Mouse (Mus musculus) gastrocnemius, postnatal 10 days (tissue): ENCODE results near the gene 1810009A15Rik. TPM values are rescaled to one million over a fixed set of nuclear protein-coding genes. Genes with fewer than 3 reads are reported as not detected.
"Not testable (repeated sequence)": the region's sequence is repeated elsewhere in the genome, so short reads cannot be mapped to it uniquely, and the experiment has no call there.

ENCODE experiments used
- DNase-seq: peaks from one replicate; pipeline ENCODE4 v3.0.0; 2021; ENCODE audit warnings: mixed read lengths
- total RNA-seq, 2 experiments: library from RNA; stranded (reverse); gene quantifications; 2 replicates each; pipeline ENCODE4 v1.2.3; 2021

Gene 1810009A15Rik
- total RNA-seq, 2 experiments from 2014 or later, result 25.6 to 29.6 TPM

DNA sequence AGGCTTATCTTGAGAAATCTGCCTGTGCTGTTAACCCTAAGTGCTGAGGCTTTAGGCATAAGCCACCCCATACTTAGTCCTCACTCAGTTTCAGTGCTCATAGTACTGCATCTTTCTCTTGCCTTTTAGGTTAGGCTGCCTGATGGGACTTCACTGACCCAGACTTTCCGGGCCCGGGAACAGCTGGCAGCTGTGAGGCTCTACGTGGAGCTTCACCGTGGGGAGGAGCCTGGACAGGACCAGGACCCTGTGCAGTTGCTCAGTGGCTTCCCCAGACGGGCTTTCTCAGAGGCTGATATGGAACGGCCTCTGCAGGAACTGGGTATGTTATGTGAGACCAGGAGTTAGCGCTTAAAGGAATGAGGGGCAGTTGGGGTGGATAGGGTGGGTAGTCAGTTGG lies 13.6 kb upstream of the 1810009A15Rik start:
- DNase-seq, result no peak

- peak; percentile 84 for DNase-seq
Measured at GRCm38 (mm10) chr19:8880311-8881033, 8.2 kb upstream of the 1810009A15Rik start, which contains the start of gene Uqcc3. Gene Uqcc3, minus strand, starts transcription at chr19:8880923.

GRCm38 (mm10) chr19:8881034-8881392 lies 7.6 kb upstream of the 1810009A15Rik start:
- no peak for DNase-seq

DNA sequence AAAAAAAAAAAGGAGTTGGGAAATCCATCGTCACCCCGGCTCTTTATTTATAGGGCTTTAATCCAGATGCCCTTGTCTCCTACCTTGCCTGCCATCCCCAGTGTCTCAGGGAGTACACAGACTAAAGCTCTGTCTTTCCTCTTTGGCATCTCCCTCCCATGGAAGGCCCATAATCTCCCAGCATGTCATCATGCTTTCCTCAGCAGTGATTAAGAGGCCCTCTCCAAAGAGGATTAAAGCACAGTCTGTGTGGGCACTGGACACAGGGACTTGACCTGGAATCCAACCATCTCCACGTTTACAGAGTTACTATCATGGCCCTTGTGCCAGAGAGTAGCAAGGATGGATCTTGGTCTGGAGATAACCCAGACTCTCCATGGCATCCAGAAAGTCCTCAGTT lies 5.0 kb upstream of the 1810009A15Rik start, which contains the start of the genes Lbhd1 and Gm49403:
TSS of gene Lbhd1 (plus strand) at position 117 of the 400 bp plus-strand sequence.
TSS of gene Gm49403 (plus strand) at position 315 of the 400 bp plus-strand sequence.
- no peak for DNase-seq

GRCm38 (mm10) chr19:8886916-8887584 lies 1.6 kb upstream of the 1810009A15Rik start:
- DNase-seq, result no peak

DNA sequence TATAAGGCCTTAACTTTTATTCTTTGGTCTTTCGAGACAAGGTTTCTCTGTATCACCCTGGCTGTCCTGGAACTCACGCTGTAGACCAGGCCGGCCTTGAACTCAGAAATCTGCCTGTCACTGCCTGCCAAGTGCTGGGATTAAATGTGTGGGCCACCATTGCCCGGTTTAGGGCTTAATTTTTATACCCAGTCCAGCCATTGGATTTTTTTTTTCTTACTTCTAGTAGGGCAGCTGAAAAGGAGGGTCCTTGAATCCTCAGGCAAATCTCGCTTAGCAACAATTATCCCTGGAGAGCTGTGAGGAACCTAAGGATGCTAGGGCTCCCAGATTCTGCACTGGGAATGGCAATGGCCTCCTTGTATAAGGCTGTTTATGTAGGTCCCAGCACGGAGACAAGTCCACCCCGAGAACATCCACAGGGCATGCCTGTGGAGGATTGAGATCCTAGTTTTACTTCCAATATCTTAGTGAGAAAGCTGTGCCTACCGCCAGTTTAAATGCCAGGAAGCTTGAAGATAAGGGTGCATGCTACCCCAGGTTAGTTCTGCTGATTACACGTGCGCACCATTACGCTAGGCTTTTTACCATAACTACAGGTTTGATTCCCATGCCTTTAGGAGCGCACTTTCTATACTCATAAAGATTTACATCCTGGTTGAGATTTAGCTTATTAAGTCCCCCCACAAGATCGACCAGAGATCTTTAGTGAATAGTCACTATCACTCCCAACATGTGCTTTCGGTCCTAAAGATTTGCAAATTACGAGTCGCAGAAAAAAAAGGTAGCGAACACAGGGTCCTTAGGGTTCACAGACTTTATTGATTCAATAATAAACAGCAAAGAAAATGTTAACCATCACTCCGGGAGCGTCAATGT lies 829 bp upstream of the 1810009A15Rik start:
- no peak for DNase-seq

DNA sequence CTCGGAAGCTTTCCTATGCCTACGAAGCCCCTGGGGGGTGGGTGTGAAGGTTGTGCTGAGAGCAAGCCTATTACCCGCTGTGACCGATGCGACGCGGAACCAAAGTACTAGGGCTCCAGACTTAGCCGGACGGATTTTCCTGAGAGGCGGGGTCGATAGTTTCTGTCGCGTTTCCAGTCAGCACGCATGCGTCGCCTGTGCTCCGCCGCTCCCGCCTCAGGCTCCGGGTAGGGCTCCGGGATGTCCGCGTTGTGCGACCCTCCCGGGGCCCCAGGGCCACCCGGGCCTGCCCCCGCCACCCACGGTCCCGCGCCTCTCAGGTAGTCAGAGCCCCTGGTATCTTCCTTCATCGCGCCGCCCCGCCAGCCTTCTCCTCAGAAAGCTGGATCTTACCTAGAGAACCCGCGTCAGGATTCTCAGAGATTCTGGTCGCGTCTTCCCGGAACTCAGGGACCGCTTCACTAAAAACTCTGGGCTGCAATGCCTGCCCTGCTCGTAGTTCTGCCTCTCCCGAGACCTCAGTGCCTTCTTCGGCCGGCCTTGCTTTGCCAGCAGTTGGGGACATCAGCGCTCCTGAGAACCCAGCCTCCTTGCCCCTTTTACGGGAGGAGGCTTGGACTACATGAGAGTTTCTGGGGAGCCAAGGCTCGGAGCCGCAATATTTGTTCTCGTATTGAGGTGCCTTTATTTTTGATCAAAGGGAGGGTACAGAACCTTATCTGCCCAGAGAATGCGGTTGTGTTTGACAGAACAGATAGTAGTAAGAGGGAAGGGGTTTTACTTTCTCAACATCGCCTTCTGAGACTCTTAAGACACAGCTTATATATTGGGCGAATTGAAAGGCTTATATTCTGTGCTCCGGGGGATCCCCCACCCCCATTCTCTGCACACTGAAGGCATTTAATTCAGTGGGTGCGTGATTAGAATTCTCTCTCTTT lies 4.4 kb downstream of the 1810009A15Rik start, which contains the start of gene Ints5:
TSS of gene Ints5 (plus strand) at position 177 of the 938 bp plus-strand sequence.
- peak; percentile 80 for DNase-seq

DNA sequence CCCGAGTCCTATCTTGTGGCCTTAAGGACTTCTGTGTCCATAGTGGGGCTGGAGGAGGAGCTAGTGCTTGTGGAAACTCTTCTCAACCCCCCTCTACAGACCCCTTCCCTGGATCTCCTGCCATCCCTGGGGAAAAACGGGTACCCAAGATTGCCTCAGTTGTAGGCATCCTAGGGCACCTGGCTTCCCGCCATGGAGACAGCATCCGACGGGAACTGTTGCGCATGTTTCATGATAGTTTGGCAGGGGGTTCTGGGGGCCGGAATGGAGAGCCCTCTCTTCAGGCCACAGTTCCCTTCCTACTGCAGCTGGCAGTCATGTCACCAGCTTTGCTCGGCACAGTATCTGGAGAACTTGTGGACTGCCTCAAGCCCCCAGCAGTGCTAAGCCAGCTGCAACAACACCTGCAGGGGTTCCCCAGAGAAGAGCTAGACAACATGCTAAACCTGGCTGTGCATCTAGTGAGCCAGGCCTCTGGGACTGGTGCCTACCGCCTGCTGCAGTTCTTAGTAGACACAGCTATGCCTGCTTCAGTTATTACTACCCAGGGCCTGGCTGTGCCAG lies 6.8 kb downstream of the 1810009A15Rik start:
- DNase-seq, result no peak

DNA sequence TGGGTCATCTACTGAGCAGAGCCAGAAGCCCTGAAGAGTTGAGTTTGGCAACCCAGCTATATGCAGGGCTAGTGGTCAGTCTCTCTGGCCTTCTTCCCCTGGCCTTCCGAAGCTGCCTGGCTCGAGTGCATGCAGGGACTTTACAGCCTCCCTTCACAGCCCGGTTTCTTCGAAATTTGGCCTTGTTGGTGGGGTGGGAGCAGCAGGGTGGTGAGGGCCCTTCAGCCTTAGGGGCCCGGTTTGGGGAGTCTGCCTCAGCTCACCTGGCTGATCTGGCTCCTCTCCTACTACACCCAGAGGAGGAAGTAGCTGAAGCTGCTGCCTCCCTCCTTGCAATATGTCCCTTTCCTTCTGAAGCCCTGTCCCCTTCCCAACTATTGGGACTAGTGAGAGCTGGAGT lies 7.6 kb downstream of the 1810009A15Rik start:
- DNase-seq, result not testable (repeated sequence)

GRCm38 (mm10) chr19:8897211-8897864 lies 8.7 kb downstream of the 1810009A15Rik start:
- DNase-seq, result peak; percentile 58

GRCm38 (mm10) chr19:8897865-8898495 lies 9.3 kb downstream of the 1810009A15Rik start, which contains the start of gene Ganab:
Gene Ganab, plus strand, starts transcription at chr19:8898071.
- DNase-seq, result peak; percentile 91

DNA sequence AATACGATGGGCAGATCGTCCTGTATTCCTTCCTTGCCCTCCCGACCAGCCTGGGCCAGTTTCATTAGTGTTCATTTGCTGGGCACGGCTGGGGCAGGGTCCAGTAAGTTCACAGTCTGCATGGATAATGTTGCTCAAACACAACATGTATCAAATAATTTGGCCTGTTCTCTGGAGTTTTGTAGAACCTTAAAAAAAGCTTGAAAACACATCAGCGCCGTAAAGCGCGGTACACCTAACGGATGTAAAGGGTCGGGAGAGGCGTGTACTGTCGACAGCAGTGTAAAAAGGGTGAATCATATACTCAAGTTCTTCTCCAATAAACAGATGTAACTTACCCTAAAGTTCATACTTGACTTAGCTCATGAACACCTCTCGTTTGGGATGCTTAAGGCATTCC lies 9.9 kb downstream of the 1810009A15Rik start:
- no peak for DNase-seq

DNA sequence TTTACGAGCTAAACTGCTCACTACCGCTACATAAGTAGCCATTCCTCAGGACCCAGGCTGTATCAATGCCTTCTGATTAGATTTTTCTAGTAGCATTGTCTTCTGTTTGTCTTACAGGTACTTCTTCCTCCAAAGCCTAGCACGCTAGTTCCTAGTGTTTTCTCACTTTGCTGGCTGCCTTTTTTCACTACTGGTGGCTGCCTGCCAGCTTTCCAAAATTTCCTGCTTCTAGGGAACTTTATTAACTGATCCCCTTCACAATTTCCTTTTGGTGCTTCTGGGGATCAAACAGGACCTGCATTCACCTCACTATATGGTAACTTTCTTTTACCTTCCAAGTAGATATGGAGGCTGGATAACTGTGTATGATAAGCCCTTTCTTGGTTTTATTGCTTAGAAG lies 10.4 kb downstream of the 1810009A15Rik start:
- no peak for DNase-seq

- no peak for DNase-seq
Measured at GRCm38 (mm10) chr19:8903412-8903811, 14.8 kb downstream of the 1810009A15Rik start.

DNA sequence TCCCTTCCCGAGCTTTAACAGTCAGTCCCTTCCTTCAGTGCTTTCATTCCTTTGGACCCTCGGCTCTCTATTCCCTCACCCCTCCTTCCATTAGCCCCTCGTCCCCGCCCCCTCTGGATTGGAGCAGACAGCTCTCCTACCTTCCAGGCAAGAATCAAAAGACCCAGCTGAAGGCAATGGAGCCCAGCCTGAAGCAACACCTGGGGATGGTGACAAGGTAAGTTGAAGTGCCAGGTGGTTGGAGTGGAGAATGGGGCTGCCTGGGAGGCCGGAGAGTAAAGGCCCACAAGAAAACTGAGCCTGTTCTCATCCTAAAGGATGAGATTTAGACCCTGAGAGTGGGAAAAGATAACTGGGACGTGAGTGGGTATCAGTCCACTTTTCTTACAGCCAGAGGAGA lies 19.9 kb downstream of the 1810009A15Rik start:
- no peak for DNase-seq

- no peak for DNase-seq
Measured at GRCm38 (mm10) chr19:8911810-8912209, 23.2 kb downstream of the 1810009A15Rik start.

GRCm38 (mm10) chr19:8914212-8914611 lies 25.6 kb downstream of the 1810009A15Rik start:
- DNase-seq, result no peak

GRCm38 (mm10) chr19:8919000-8919399 lies 30.3 kb downstream of the 1810009A15Rik start:
- no peak for DNase-seq

- DNase-seq, result no peak
Measured at GRCm38 (mm10) chr19:8919684-8920072, 31.0 kb downstream of the 1810009A15Rik start.
